In genomic region chr16:94536417-94537158, GRCm38 (mm10) we compare ENCODE assay signal across 9 mouse cellular contexts. TPM values are rescaled to one million over a fixed set of nuclear protein-coding genes. Genes with fewer than 3 reads are reported as not detected.
A peak's percentile ranks its signal among the peaks of the same experiment; 100 is the strongest.
DNase-seq lines count a peak whose midpoint lies in the region; ATAC-seq lines count a peak whose summit lies in the region.
"Had no signal": no experiment of that assay in that cellular context is flagged by ENCODE, and none has a peak within 500 bp of the region (broad histone marks: within the 10 kb centered on the region; RNA-seq: fewer than 3 reads in every experiment).

No protein-coding gene starts in this region.

- peak; percentile 33 for DNase-seq in ovary, postnatal 14 days (ENCODE audit: low spot score)
- no peak for DNase-seq in ovary, postnatal 36 days (ENCODE audit: low spot score)
- peak; percentile 90 for DNase-seq in heart, adult 8-10 months (ENCODE audit: low spot score)
- peak; percentile 46 to 70 for DNase-seq in kidney, postnatal 36 days
- peak; percentile 50 for DNase-seq in yolk sac, embryonic 10.5 days (ENCODE audit: low spot score)
- no peak for DNase-seq in hindbrain, embryonic 10.5 days (ENCODE audit: low spot score)
- no peak for DNase-seq in spleen, postnatal 4 days (ENCODE audit: low spot score in 2 of 2)
- DNase-seq: right cerebral cortex, adult 18-20 months had no signal

- no peak overlapping the region for H3K4me3 ChIP-seq in hindbrain, embryonic 10.5 days

- H3K4me1 ChIP-seq in hindbrain, embryonic 10.5 days (replicated peaks): no peaks in the 10 kb centered on the region

- no peak overlapping the region for H3K27ac ChIP-seq in hindbrain, embryonic 10.5 days

- no peak for ATAC-seq in activated CD4-positive, CD25-positive, alpha-beta regulatory T cell, adult 4 months

- no peaks in the 10 kb centered on the region for H3K27me3 ChIP-seq in hindbrain, embryonic 10.5 days (ENCODE audit: insufficient read depth, poor library complexity, severe bottlenecking)

- H3K36me3 ChIP-seq in hindbrain, embryonic 10.5 days: no peaks in the 10 kb centered on the region

- H3K9me3 ChIP-seq in hindbrain, embryonic 10.5 days: no peaks in the 10 kb centered on the region

- WGBS in hindbrain, embryonic 10.5 days: 75% methylated on average over 7 of the region's 7 CpGs

RNA-seq across cellular contexts. Expression of gene Vps26c, which starts 10.0 kb away (rescaled TPM):
- 10 to 100 TPM; 19.9 to 23.4 (median 22.0) TPM for total RNA-seq in heart, adult 8-10 months (2022)
- 58.8 and 60.5 TPM in 2 replicates for polyA plus RNA-seq in hindbrain, embryonic 10.5 days (2016; fragmentation: Nextera tagmentation; extraction: Ambion mirVana)
- polyA plus RNA-seq in activated CD4-positive, CD25-positive, alpha-beta regulatory T cell, adult 4 months (2017; shearing (Covaris generic)): 10 to 100 TPM; 78.2 to 81.7 TPM

RNA-seq across cellular contexts. Expression of gene Dyrk1a, which starts 33.2 kb away (rescaled TPM):
- 10 to 100 TPM; 70.5 to 87.1 (median 79.0) TPM for total RNA-seq in heart, adult 8-10 months (2022)
- polyA plus RNA-seq in hindbrain, embryonic 10.5 days (2016; fragmentation: Nextera tagmentation; extraction: Ambion mirVana): 7.8 and 9.5 TPM in 2 replicates
- polyA plus RNA-seq in activated CD4-positive, CD25-positive, alpha-beta regulatory T cell, adult 4 months (2017; shearing (Covaris generic)): 10 to 100 TPM; 19.2 to 25.6 TPM

Comparison
In these comparisons a context has a peak if more than half of its experiments do, and no peak if none do; other contexts are left out.
1. DNase-seq: peak in ovary, postnatal 14 days (single experiment), heart, adult 8-10 months (single experiment), kidney, postnatal 36 days (2 of 2) and yolk sac, embryonic 10.5 days (single experiment); none in ovary, postnatal 36 days (single experiment), hindbrain, embryonic 10.5 days (single experiment) and spleen, postnatal 4 days (0 of 2).